Mouse (Mus musculus) monocyte, adult 2 months (primary cell): Measurements from ENCODE around the gene Ccdc163.
"Not testable (repeated sequence)": the region's sequence is repeated elsewhere in the genome, so short reads cannot be mapped to it uniquely, and the experiment has no call there.

ENCODE experiments used
- DNase-seq, 2 experiments: peaks; one replicate each; pipeline ENCODE4 v3.0.0; 2022; ENCODE audit warnings: low spot score in 2 of 2, low read depth in 1 of 2

The Ccdc163 gene

GRCm38 (mm10) chr4:116708201-116708764 is at the start of gene Ccdc163, which contains the start of gene Mmachc:
TSS of gene Ccdc163 (plus strand) at chr4:116708509.
TSS of gene Mmachc (minus strand) at chr4:116708406.
- DNase-seq = peak; percentile 59 to 74

GRCm38 (mm10) chr4:116659474-116659873 is 48.8 kb upstream of the Ccdc163 start:
- DNase-seq = no peak

GRCm38 (mm10) chr4:116659916-116660315 is 48.4 kb upstream of the Ccdc163 start:
- DNase-seq = not testable (repeated sequence)

GRCm38 (mm10) chr4:116660829-116661228 is 47.5 kb upstream of the Ccdc163 start:
- DNase-seq = no peak

GRCm38 (mm10) chr4:116661998-116662397 is 46.3 kb upstream of the Ccdc163 start:
- no peak for DNase-seq

GRCm38 (mm10) chr4:116666625-116667024 is 41.7 kb upstream of the Ccdc163 start:
- DNase-seq = no peak

GRCm38 (mm10) chr4:116668145-116668544 is 40.2 kb upstream of the Ccdc163 start:
- peak; percentile 25 to 55 for DNase-seq

- no peak for DNase-seq
Observed at GRCm38 (mm10) chr4:116669291-116669690, 39.0 kb upstream of the Ccdc163 start.

- DNase-seq = peak; percentile 56 to 61
Observed at GRCm38 (mm10) chr4:116672785-116673184, 35.5 kb upstream of the Ccdc163 start.

GRCm38 (mm10) chr4:116674761-116675160 is 33.5 kb upstream of the Ccdc163 start:
- DNase-seq = not testable (repeated sequence)

- DNase-seq = no peak
Observed at GRCm38 (mm10) chr4:116676027-116676426, 32.3 kb upstream of the Ccdc163 start.

GRCm38 (mm10) chr4:116677808-116678207 is 30.5 kb upstream of the Ccdc163 start:
- DNase-seq = no peak

GRCm38 (mm10) chr4:116679141-116679540 is 29.2 kb upstream of the Ccdc163 start:
- no peak for DNase-seq

- not testable (repeated sequence) for DNase-seq
Observed at GRCm38 (mm10) chr4:116680521-116680920, 27.8 kb upstream of the Ccdc163 start.

GRCm38 (mm10) chr4:116683957-116684356 is 24.4 kb upstream of the Ccdc163 start:
- no peak for DNase-seq

GRCm38 (mm10) chr4:116684665-116685064 is 23.6 kb upstream of the Ccdc163 start:
- no peak for DNase-seq

GRCm38 (mm10) chr4:116685402-116686061 is 22.8 kb upstream of the Ccdc163 start, which contains the start of gene Prdx1:
TSS of gene Prdx1 (plus strand) at chr4:116685544.
- peak; percentile 84 to 96 for DNase-seq

GRCm38 (mm10) chr4:116687041-116687440 is 21.3 kb upstream of the Ccdc163 start:
- DNase-seq = no peak

- no peak for DNase-seq
Observed at GRCm38 (mm10) chr4:116689309-116689876, 18.9 kb upstream of the Ccdc163 start.

GRCm38 (mm10) chr4:116692146-116692545 is 16.2 kb upstream of the Ccdc163 start:
- no peak for DNase-seq

- DNase-seq = no peak
Observed at GRCm38 (mm10) chr4:116693785-116694184, 14.5 kb upstream of the Ccdc163 start.

- DNase-seq = no peak
Observed at GRCm38 (mm10) chr4:116698693-116699342, 9.5 kb upstream of the Ccdc163 start.
